Mouse (Mus musculus): Measurements from ENCODE around the gene Shroom2.

DNA sequence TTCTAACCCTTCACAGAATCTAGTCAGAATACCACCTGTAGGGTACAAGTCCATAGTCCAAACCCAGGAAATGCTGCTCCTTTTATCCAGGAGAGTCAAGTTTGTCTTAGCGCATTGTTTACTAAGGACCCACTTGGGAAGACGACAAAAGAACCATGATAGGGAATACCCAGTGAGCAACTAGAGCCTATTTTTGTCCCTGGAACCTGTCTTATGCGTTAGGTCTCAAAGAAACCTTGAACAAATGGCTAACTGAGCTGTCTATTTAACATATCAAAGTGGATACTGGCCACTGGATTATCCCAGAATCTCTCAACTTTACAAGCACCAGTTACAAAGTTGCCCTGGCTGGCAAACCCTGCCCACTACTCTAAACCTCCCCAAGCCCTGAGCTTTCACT lies 67.6 kb downstream of the Shroom2 start:
- TF ChIP-seq POLR2A (IDR thresholded peaks at IDR 0.05; ENCODE audit: extremely low read depth, insufficient read depth, low read length) (no peak), CTCF (IDR thresholded peaks at IDR 0.05; ENCODE audit: low read depth, low read length) (no peak)
